Mouse (Mus musculus) CH12.LX (cell line): ENCODE measurements around the gene Timp2. TPM values are rescaled to one million over a fixed set of nuclear protein-coding genes. Genes with fewer than 3 reads are reported as not detected.
"Not testable (repeated sequence)": the region's sequence is repeated elsewhere in the genome, so short reads cannot be mapped to it uniquely, and the experiment has no call there.

Source experiments
- DNase-seq: peaks from one replicate; pipeline ENCODE4 v3.0.0-alpha.2; 2013; ENCODE audit errors: extremely low read depth
- H3K27ac ChIP-seq: 2 replicates; pipeline ENCODE4 v1.5.1; 2012; ENCODE audit warnings: low read depth, mild to moderate bottlenecking, control low read depth, moderate library complexity; ENCODE audit not compliant: insufficient read depth
- H3K27me3 ChIP-seq: replicated peaks from 2 replicates; pipeline ENCODE3; 2012; ENCODE audit warnings: inconsistent platforms
- H3K36me3 ChIP-seq, 2 experiments: replicated peaks in 1 of 2; 2 replicates each; pipeline versions ENCODE3 to v1.6.1; 2012; ENCODE audit warnings: inconsistent platforms in 1 of 2, low read length in 1 of 2, mild to moderate bottlenecking in 1 of 2, mixed read lengths in 1 of 2, moderate library complexity in 1 of 2; ENCODE audit not compliant: control insufficient read depth in 1 of 2, insufficient read depth in 1 of 2
- H3K4me1 ChIP-seq, 2 experiments: 2 replicates each; pipeline ENCODE4 v1.6.1; 2012; ENCODE audit warnings: inconsistent platforms in 1 of 2, moderate library complexity in 1 of 2; ENCODE audit not compliant: insufficient read depth in 2 of 2, control insufficient read depth in 1 of 2
- H3K4me2 ChIP-seq: 2 replicates; pipeline ENCODE4 v1.6.1; 2012; ENCODE audit warnings: low read depth, mild to moderate bottlenecking, control low read depth; ENCODE audit not compliant: poor library complexity, insufficient read depth, severe bottlenecking
- H3K4me3 ChIP-seq, 3 experiments: fragments of 150-350 bp in 1 of 3; sonication (generic) in 1 of 3; replicated peaks in 1 of 3; 2 replicates each; pipeline versions ENCODE3 to v1.5.1; 2011 to 2012; ENCODE audit warnings: low read depth in 2 of 3, low read length in 2 of 3, mild to moderate bottlenecking in 2 of 3, moderate library complexity in 2 of 3, control low read depth in 1 of 3, improper control_type of control experiment in 1 of 3, inconsistent platforms in 1 of 3, mixed read lengths in 1 of 3; ENCODE audit not compliant: poor library complexity in 1 of 3
- H3K79me2 ChIP-seq: replicated peaks from 2 replicates; pipeline ENCODE4 v1.6.1; 2012; ENCODE audit warnings: mild to moderate bottlenecking, moderate library complexity; ENCODE audit not compliant: control insufficient read depth, poor library complexity, insufficient read depth, severe bottlenecking; ENCODE audit errors: extremely low read depth
- H3K9ac ChIP-seq: 2 replicates; pipeline ENCODE4 v1.6.1; 2012; ENCODE audit warnings: low read depth, mild to moderate bottlenecking, control low read depth, moderate library complexity; ENCODE audit not compliant: insufficient read depth
- H3K9me3 ChIP-seq: replicated peaks from 2 replicates; pipeline ENCODE3; 2012; ENCODE audit warnings: low read length, inconsistent platforms, mixed read lengths
- CTCF ChIP-seq, 2 experiments: IDR thresholded peaks in 1 of 2; conservative IDR thresholded peaks in 1 of 2; 2 replicates each; pipeline ENCODE4 v1.5.1; 2011 to 2012; ENCODE audit warnings: low read depth in 2 of 2, low read length in 2 of 2, improper control_type of control experiment in 1 of 2, inconsistent platforms in 1 of 2, mild to moderate bottlenecking in 1 of 2, moderate library complexity in 1 of 2
- GABPA ChIP-seq: IDR thresholded peaks from 2 replicates; pipeline ENCODE4 v1.6.1; 2012; ENCODE audit warnings: low read depth, low read length, improper control_type of control experiment, inconsistent platforms; ENCODE audit not compliant: insufficient replicate concordance
- JUN ChIP-seq: IDR thresholded peaks from 2 replicates; pipeline ENCODE4 v1.6.1; 2011; ENCODE audit warnings: low read depth, mild to moderate bottlenecking, low read length, improper control_type of control experiment, moderate library complexity; ENCODE audit not compliant: insufficient read depth
- KAT2A ChIP-seq: IDR thresholded peaks from 2 replicates; pipeline ENCODE4 v1.6.1; 2012; ENCODE audit warnings: low read length, improper control_type of control experiment, inconsistent platforms; ENCODE audit not compliant: insufficient replicate concordance
- NELFE ChIP-seq: IDR thresholded peaks from 2 replicates; pipeline ENCODE4 v1.6.1; 2011; ENCODE audit warnings: low read depth, low read length, improper control_type of control experiment
- SIN3A ChIP-seq: IDR thresholded peaks from 2 replicates; pipeline ENCODE4 v1.6.1; 2012; ENCODE audit warnings: low read length, improper control_type of control experiment, inconsistent platforms
- TCF12 ChIP-seq: IDR thresholded peaks from 2 replicates; pipeline ENCODE4 v1.6.1; 2014; ENCODE audit warnings: low read depth, mild to moderate bottlenecking, inconsistent platforms, low read length, improper control_type of control experiment
- UBTF ChIP-seq: IDR thresholded peaks from 2 replicates; pipeline ENCODE4 v1.6.1; 2012; ENCODE audit warnings: low read depth, mild to moderate bottlenecking, inconsistent platforms, low read length, improper control_type of control experiment, moderate library complexity
- USF2 ChIP-seq: conservative IDR thresholded peaks from 2 replicates; pipeline ENCODE4 v1.6.1; 2011; ENCODE audit warnings: low read depth, low read length, improper control_type of control experiment
- dilution Hi-C: fragments of 300-500 bp; cut with MboI; formaldehyde crosslinking; loops from 2 replicates; pipeline ENCODE4 v1.14.3; 2020; ENCODE audit warnings: low sequenced_read_pairs; ENCODE audit not compliant: extremely low pct_unique_long_range_greater_than_20kb, extremely low pct_ligation_motif_present
- in situ Hi-C: fragments of 300-500 bp; cut with MboI; formaldehyde crosslinking; loops from 3 replicates; pipeline ENCODE4 v1.14.3; 2019; ENCODE audit warnings: low sequenced_read_pairs, low pct_ligation_motif_present, low pct_unique_long_range_greater_than_20kb, mixed read lengths
- polyA plus RNA-seq: library from polyadenylated mRNA; unstranded; fragments of >175 nt; gene quantifications from 2 replicates; pipeline ENCODE4 v1.2.1, GENCODE M21; 2012; ENCODE audit warnings: low read depth; ENCODE audit not compliant: insufficient read length
- total RNA-seq, 2 experiments: library from RNA; depleted of rRNA; stranded (reverse); fragments of 300-350 nt in 1 of 2; fragments of >200 nt in 1 of 2; gene quantifications; 2 replicates each; pipeline ENCODE4 v1.2.3; 2012 to 2014

Gene Timp2
- total and polyA plus RNA-seq, 3 experiments, result 0.34 TPM; not detected in 2

- no peak overlapping the region for H3K9ac ChIP-seq
- no peak overlapping the region for H3K27ac ChIP-seq
- no peak overlapping the region for H3K4me3 ChIP-seq
- H3K36me3 ChIP-seq, result peaks cover 63 to 91% of the 10 kb centered on the region in 2 experiments
- TF ChIP-seq UBTF (no peak), JUN (no peak), KAT2A (no peak), NELFE (no peak)
- in situ Hi-C loops, result no loop called here
- peaks cover 25% of the 10 kb centered on the region for H3K9me3 ChIP-seq
- peaks cover 0 to 8% of the 10 kb centered on the region in 2 experiments; a peak in 2 of 4 replicates for H3K4me1 ChIP-seq
- H3K4me2 ChIP-seq, result no peak overlapping the region
- dilution Hi-C loops, result no loop called here
- DNase-seq, result no peak
- H3K27me3 ChIP-seq, result no peaks in the 10 kb centered on the region
- H3K79me2 ChIP-seq, result no peaks in the 10 kb centered on the region
Measured at GRCm38 (mm10) chr11:118394538-118394937, 39.0 kb upstream of the Timp2 start.

- Histone ChIP-seq H3K9ac (no peak overlapping the region), H3K27ac (no peak overlapping the region), H3K27me3 (no peaks in the 10 kb centered on the region), H3K4me3 (no peak overlapping the region), H3K79me2 (no peaks in the 10 kb centered on the region), H3K4me1 (peaks cover 0 to 3% of the 10 kb centered on the region in 2 experiments; a peak in 1 of 4 replicates), H3K4me2 (no peak overlapping the region), H3K9me3 (peaks cover 28% of the 10 kb centered on the region), H3K36me3 (peaks cover 62 to 85% of the 10 kb centered on the region in 2 experiments)
- dilution Hi-C loops (no loop called here), in situ Hi-C loops (no loop called here)
- TF ChIP-seq SIN3A, result no peak
- no peak for TF ChIP-seq USF2
- no peak for TF ChIP-seq TCF12
- TF ChIP-seq GABPA, result no peak
- TF ChIP-seq CTCF (conservative IDR thresholded peaks at IDR 0.05 in 1 of 2, IDR thresholded peaks at IDR 0.05 in 1 of 2; ENCODE audit: low read depth in 2 of 2, low read length in 2 of 2), result no peak
- DNase-seq, result no peak
Measured at GRCm38 (mm10) chr11:118393991-118394390, 38.5 kb upstream of the Timp2 start.

DNA sequence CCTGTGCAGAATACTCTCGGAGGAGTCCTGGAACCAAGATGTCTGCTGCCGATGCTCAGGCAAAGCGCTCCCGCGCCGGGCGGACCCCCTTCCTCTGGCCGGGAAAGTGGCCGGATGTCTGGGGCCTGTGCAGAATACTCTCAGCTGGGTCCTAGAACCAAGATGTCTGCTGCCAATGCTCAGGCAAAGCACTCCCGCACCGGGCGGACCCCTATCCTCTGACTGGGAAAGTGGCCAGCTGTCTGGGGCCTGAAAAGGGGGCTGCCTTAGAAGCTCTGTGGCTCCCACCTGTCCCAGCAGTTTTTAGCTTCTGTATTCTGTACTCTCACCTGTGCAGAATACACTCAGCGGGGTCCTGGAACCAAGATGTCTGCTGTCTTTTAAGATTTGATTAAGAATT is 32.3 kb upstream of the Timp2 start:
- dilution Hi-C loops, result not testable (repeated sequence)

More for the DNA sequence above, 32.3 kb upstream of the Timp2 start:
- H3K79me2 ChIP-seq, in situ Hi-C loops, H3K9me3 ChIP-seq, H3K4me1 ChIP-seq, H3K9ac ChIP-seq, DNase-seq, H3K4me2 ChIP-seq, H3K27ac ChIP-seq, H3K4me3 ChIP-seq, H3K27me3 ChIP-seq: not testable (repeated sequence)
- H3K36me3 ChIP-seq, result peaks cover 6 to 23% of the 10 kb centered on the region in 2 experiments
